Mouse (Mus musculus): ENCODE measurements around the gene Lcorl.
"Not testable (repeated sequence)": the region's sequence is repeated elsewhere in the genome, so short reads cannot be mapped to it uniquely, and the experiment has no call there.

The Lcorl gene

DNA sequence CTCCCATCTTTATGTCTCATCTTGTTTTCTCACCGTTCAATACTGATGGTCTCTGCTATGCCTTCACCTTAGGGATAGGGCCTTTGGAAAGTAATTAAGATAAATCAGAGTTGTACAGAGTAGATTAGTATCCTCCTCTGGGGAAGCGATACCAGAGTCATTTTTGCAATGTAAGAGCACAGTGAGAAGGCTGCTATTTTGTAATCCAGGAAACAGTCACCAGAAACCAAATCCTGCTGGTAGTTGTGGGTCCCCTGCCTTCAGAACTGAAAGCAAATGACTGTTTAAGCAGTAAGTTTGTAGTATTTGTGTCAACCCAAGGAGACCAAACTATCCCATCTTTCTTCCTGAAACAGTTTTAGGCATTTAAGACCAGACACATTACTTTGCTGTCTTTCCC is 147.8 kb downstream of the Lcorl start:
- DNase-seq (ENCODE audit: low spot score in 2 of 2), result no peak

DNA sequence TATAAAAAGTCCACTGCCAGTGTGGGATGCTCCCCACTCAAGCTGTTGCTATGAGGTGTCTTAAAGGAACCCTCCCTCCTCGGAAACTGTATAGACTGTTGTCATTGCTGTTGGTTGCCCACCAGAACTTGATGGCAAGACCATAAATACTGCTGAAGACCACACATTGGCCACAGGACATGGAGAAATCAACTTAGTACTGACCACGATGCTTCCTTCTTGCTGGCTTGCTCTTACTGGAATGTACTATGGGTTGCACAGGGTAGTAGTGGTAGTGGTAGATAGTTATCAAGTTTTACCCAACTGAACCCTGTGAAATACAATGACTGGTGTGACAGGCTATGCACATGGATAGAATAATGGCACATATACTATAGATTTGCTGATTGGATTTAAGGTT is 150.6 kb downstream of the Lcorl start:
- DNase-seq (ENCODE audit: low spot score in 2 of 2), result no peak

DNA sequence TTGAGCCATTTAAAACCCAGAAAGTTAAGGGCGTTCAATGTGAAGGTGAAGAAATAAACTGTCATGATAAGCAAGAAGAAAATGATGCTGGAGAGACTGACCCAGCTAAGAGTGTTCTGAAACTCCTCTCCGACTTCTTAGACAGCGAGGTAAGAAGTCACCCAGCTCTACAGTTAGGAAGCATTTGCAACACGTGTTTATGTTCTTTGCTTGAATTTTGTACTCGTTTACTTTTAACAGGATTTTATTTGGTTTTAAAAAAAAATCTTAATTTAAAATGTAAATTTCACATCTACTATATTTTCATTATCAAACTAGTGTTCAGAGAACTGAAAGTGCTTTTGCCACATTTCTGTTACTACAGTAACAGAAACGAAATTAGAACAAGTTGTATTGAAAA is 165.7 kb downstream of the Lcorl start:
- DNase-seq (ENCODE audit: low spot score in 2 of 2), result no peak

DNA sequence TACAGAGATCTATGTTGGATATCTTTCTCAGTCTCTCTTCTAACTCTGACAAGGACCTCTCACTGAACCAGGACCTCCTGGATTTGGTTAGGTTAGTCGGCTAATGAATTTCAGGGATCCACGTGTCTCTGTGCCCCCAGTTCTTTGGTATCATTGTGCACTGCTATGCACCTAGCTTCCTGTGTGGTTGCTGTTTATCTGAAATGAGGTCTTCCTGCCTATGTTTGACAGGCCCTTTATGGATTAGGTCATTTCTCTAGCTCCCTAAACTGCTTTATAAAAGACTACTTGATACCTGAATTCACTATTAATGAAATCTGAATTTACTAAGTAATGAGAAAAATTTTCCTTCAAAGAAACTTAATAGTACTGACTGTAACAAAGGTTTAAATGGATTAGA is 166.6 kb downstream of the Lcorl start:
- DNase-seq (ENCODE audit: low spot score in 2 of 2), result no peak

DNA sequence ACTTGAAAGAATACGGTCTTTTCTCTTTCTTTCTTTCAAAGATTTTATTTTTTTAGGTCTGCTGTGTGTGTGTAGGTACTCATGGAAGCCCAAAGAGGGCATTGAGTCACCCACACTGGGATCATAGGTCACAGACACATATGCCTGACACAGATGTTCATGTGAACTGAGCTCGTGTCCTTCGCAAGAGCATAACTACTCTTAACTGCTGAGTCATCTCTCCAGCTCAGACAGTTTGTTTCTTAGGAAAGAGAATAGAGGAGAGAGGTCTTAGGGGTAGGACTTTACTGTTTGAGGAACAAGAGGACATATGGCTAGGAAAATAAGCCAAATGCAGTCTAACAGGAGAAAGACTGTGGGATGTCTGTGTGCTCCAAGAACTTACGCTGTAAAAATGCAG is 168.3 kb downstream of the Lcorl start:
- DNase-seq (ENCODE audit: low spot score in 2 of 2), result no peak

DNA sequence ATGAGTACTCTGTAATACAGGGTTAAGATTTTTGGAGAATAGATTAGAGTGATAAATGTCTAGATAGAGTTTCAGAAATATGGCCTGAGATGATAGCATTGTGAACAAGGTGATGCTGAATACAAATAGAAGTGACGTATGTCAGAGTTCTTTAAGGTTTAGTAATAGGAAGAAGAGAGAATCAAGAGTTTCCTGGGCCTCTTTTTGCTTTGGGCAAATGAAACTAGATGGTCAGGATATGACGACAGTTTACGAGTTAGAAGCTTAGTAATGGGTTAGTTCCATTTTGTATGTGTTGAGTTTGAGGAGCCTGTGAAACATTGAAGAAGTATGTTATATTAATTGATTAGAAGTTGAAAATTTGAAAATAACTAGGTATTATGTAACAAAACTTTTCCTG is 171.2 kb downstream of the Lcorl start:
- DNase-seq (ENCODE audit: low spot score in 2 of 2), result no peak

DNA sequence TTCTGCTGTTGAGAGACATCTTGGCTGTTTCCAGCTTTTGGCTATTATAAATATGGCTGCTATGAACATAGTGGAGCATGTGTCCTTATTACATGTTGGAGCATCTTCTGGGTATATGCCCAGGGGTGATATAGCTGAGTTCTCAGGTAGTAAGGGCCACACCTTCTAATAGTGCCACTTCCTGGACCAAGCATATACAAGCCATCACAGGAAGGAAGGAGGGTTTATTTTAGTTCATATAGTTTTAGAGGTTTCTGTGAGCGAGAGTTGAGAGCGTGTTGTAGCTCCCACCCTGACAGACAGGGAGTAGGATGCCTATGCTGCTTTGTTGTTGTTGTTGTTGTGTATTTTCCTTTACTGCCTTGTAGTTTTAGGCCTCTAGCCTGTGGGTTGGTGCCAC is 172.2 kb downstream of the Lcorl start:
- no peak for DNase-seq (ENCODE audit: low spot score in 2 of 2)

DNA sequence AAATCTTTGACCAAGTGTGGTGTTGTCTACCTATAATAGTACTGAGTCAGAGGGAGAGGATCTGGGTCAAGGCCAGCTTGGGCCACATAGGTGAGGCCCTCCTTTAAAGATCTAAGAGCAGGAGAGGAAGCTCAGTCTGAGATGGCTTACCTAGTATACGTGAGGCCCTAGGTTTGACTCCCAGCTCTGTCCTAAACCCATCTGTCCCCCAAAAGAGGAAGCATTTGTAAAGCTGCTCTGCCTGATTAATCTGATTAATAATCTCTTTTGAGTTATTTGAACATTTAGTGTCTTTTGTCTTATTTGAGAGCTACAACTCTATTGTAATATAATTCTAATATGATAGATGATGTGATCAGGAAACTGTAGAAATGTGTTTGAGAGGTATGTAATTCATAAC is 174.0 kb downstream of the Lcorl start:
- no peak for DNase-seq (ENCODE audit: low spot score in 2 of 2)

DNA sequence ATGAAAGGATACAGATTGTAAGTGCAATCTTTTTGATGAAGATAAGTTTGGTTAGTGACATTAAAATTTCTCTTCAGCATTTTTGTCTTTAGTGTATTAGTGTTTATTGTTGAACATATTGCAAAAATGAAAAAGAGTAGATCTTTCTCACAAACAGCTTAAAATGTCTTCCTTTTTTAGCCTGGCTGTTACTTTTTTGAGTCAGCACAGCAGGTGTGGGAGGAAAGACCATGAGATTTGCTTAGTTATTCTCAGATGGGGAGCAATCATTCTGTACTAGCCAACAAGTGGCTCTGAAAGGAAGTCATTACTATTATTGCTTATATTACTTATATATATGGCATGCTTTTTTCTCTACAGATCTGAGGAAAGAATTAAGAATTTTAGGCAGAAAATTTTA is 177.5 kb downstream of the Lcorl start:
- DNase-seq (ENCODE audit: low spot score in 2 of 2), result no peak

DNA sequence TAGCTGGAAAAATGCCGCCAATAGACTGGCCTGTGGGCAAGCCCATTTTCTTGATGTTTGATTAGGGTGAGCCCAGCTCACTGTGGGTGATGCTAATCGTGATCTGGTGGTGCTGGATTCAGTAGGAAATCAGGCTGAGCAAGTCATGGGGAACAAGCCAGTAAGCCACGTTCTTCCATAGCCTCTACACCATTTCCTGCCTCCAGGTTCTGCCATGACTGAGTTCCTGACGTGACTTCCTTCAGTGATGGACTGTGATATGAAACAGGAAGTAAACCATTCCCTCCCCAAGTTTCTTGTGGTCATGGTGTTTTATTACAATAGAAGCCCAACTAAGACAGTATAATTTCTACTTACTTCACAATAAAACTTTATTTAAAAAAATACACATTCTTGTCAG is 179.8 kb downstream of the Lcorl start:
- DNase-seq (ENCODE audit: low spot score in 2 of 2), result no peak

DNA sequence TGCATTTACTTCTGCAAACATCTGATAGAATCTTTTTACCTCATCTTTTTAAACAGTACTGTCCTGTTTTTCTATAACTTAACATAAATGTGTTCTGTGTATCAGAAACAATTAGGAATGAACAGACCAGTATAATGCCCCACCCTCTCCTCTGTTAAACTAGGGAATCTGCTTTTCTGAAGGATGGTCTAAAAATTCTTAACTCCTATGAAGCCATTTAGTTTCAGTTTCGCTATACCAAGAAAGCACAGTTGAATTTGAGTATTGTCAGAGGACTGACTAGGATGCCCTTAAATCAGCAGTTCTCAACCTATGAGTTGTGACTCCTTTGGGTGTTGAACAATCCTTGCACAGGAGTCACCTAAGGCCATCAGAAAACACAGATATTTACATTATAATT is 182.4 kb downstream of the Lcorl start:
- no peak for DNase-seq (ENCODE audit: low spot score in 2 of 2)

DNA sequence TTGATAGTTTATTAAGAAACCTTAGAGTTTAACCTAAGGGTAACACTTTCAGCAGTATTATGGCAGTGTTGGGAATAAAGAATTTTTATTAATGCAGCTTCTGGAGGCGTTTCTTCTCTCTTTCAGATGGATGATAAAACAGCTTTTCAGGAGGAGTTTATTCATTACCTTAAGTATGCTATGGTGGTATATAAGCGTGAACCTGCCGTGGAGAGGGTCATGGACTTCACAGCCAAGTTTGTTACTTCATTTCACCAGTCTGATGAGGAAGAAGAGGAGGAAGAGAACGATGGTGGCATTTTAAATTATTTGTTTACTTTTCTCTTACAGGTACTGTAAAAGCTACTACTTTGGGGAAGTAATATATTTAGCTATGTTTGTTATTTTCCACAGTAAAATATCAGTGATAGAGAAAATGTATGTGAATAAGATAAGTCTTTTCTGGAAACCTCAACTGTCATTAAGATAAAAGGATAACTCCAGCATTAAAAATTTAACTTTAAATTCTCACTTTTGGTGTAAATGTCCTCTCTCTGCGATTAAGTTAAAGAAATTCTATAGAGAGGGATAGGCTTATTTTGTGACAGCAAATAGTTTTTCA is 186.4 kb downstream of the Lcorl start:
- DNase-seq (ENCODE audit: low spot score in 2 of 2), result no peak

DNA sequence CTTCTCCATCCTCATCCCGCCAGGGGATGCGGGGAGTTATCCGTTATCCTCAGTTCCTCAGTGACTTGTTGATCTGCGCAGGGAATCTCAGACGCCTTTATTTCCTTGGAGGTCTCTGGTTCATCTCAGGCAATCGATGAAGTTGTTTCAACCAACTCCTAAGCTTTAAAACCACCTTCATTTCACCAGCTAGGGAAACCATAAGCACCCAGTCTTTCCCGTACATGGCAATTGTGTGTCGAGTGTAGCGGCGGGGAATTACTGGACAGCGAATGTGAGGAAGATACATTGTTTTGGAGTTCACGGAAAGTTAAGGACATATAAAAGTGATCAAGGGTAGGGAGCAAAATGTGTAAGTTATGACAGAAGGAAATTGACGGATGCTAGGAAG is 187.1 kb downstream of the Lcorl start:
- no peak for DNase-seq (ENCODE audit: low spot score in 2 of 2)

DNA sequence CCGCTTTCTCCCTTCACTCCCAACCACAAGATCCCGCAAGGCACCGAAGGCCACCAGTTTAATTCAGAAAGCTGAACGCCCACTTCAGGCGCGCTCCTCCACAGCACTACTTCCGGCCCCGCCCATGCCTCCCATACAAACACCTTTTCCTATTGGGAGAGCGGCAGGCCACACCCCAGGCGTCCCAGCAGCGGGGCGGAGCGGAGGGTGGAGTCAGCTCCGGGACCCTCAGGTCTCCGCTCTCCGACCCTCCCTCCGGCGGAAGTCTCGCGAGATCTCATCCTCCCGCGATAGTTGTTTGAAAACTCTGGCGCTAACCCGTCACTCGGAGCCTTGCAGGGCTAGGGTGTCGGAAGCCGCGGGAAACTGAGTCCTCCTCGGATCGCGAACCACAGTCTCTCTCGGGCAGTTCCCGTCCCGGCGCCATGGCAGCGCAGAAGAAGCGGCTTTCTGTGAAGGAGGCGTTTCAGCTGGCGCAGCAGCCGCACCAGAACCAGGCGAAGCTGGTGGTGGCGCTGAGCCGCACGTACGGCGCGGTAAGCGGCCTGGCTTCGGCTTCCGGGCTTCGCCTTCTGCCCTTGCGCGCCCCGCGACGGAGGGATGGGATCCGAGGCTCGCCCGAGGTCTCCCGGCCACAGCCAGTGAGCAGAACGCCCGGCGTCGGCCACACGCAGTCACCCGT is 187.7 kb downstream of the Lcorl start, which contains the start of gene Ncapg:
Ncapg (plus strand) TSS at position 322 of the 682 bp plus-strand sequence.
- DNase-seq (ENCODE audit: low spot score in 2 of 2), result peak; percentile 98 to 99

DNA sequence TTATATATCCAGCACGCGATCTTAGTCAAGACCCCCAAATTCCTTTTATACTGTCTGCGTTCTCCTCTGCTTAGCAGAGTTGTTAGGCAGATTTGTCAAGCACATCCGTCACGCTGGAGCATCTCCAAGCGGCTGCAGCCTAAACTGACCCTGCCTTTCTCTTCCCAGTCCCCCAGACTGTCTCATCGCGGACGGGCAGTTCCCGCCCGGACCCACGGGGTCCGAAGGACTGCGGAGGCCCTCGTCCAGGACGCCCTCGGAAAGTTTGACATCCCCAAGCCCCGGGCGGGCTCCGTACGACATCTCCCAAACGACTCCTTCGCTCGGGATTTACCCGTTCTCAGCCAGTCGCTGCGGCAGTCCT is 188.2 kb downstream of the Lcorl start:
- no peak for DNase-seq (ENCODE audit: low spot score in 2 of 2)

DNA sequence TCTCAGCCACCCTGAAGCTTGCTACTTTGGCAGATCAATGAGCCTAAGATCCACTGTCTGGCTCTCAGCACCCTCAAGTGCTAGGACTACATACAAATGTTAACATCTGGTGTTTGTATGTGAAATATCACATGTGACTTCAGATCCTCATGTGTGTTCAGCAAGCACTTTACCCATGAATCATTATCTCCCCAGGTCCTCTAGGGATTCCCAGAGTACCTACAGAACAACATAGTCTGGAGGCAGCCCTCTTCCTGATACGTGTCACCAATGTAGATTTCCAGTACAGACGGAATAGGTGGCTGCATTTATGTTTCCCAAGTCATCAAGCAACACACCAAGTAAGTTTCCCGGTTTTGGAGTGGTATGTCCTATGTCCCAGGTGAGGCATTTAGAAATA is 188.6 kb downstream of the Lcorl start:
- DNase-seq (ENCODE audit: low spot score in 2 of 2), result no peak

DNA sequence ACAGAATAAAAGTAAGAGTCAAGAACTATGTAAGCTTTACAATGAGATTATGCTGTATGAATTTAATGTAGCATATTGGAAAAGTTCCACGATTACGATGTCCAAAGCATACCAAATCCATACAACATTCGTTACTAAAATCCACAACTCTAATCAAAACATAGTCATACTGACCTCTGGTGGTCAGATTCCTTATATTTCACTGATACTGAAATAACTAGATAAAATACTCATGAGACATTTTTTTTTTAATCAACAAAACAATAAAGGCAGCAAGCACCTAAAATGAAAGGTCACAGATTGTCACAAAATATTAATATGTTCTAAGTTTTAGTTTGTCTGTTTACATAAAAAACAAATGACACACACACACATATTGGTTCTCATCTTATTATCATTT is 189.1 kb downstream of the Lcorl start:
- DNase-seq (ENCODE audit: low spot score in 2 of 2), result no peak

DNA sequence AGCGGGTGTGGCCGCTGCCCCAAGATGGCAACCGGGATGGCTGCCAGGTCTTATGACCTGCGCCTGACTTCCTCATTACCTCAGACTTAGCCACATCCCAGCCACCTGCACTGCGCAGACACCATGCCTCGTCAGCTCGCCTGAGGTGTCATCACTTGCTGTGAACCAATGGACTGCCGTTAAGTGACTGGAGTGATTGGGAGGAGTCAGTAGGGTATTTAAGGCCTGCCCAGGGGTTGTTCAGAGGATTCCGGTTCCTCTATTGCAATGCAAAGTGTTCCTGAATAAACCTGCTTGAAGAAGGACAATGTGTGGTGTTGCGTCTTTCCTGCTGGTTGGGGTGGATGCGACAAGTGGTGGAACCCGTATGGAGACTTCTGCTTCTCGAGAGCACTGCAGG is 199.0 kb downstream of the Lcorl start:
- DNase-seq (ENCODE audit: low spot score in 2 of 2), result not testable (repeated sequence)

DNA sequence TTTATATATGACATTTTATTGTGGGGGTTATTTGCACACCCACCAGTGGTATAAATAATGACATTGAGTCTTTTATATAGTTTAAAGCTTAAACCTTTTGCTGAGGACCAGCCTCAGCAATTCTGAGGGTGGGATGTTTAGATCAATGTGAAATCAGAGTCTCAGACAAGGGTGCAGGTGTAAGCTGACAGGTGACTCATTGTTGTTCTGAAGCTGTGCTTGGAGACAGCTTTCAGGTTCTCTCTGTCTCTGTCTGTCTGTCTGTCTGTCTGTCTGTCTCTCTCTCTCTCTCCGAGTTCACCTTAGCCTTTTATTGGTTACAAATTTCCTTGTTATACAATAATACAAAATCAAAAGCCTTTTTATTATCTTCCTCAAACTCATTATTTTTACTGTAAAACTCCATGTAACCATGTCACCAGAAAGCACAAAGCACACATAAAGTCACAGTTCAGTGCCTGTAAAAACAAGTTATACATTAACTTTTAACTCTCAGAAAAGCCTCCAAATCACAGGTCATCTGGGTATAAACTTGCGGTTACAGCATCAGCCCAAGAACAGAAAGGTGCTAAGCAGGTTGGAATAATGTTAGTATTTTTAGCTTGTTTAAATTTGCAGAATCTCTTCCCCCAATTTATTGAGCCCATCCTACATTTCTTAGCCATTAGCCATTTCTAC is 206.2 kb downstream of the Lcorl start:
- DNase-seq (ENCODE audit: low spot score in 2 of 2), result no peak

Measured in urinary bladder, adult 18-20 months (tissue).